Mouse (Mus musculus) heart, adult 11 months (tissue): ENCODE measurements around the gene Prokr2.

Source experiments
- DNase-seq: peaks from one replicate; pipeline ENCODE4 v3.0.0; 2022

The Prokr2 gene

GRCm38 (mm10) chr2:132385194-132385838, at the start of gene Prokr2:
TSS of gene Prokr2 (minus strand) at chr2:132385447.
- DNase-seq = peak; percentile 84

- peak; percentile 72 for DNase-seq
Observed at GRCm38 (mm10) chr2:132427160-132427941, 42.1 kb upstream of the Prokr2 start.

- DNase-seq = peak; percentile 7
Observed at GRCm38 (mm10) chr2:132425576-132425975, 40.3 kb upstream of the Prokr2 start.

GRCm38 (mm10) chr2:132423411-132424047, 38.3 kb upstream of the Prokr2 start:
- peak; percentile 66 for DNase-seq

- peak; percentile 21 for DNase-seq
Observed at GRCm38 (mm10) chr2:132422846-132423245, 37.6 kb upstream of the Prokr2 start.

GRCm38 (mm10) chr2:132418414-132418813, 33.2 kb upstream of the Prokr2 start:
- DNase-seq = peak; percentile 37

- DNase-seq = peak; percentile 42
Observed at GRCm38 (mm10) chr2:132410126-132410525, 24.9 kb upstream of the Prokr2 start.

- peak; percentile 51 for DNase-seq
Observed at GRCm38 (mm10) chr2:132398136-132398535, 12.9 kb upstream of the Prokr2 start.

- DNase-seq = no peak
Observed at GRCm38 (mm10) chr2:132395753-132396152, 10.5 kb upstream of the Prokr2 start.

- DNase-seq = peak; percentile 29
Observed at GRCm38 (mm10) chr2:132390607-132391160, 5.4 kb upstream of the Prokr2 start.

GRCm38 (mm10) chr2:132389562-132389961, 4.3 kb upstream of the Prokr2 start:
- DNase-seq = peak; percentile 31

- DNase-seq = peak; percentile 77
Observed at GRCm38 (mm10) chr2:132384511-132385193, 595 bp downstream of the Prokr2 start.

- no peak for DNase-seq
Observed at GRCm38 (mm10) chr2:132382308-132382707, 2.9 kb downstream of the Prokr2 start.

- no peak for DNase-seq
Observed at GRCm38 (mm10) chr2:132379690-132380089, 5.6 kb downstream of the Prokr2 start.

- peak; percentile 64 for DNase-seq
Observed at GRCm38 (mm10) chr2:132378602-132379150, 6.6 kb downstream of the Prokr2 start.

GRCm38 (mm10) chr2:132377436-132377835, 7.8 kb downstream of the Prokr2 start:
- peak; percentile 79 for DNase-seq

GRCm38 (mm10) chr2:132375721-132376120, 9.5 kb downstream of the Prokr2 start:
- DNase-seq = peak; percentile 55

GRCm38 (mm10) chr2:132375135-132375534, 10.1 kb downstream of the Prokr2 start:
- no peak for DNase-seq

- peak; percentile 57 for DNase-seq
Observed at GRCm38 (mm10) chr2:132373748-132374147, 11.5 kb downstream of the Prokr2 start.

- peak; percentile 84 for DNase-seq
Observed at GRCm38 (mm10) chr2:132368433-132368832, 16.8 kb downstream of the Prokr2 start.

- no peak for DNase-seq
Observed at GRCm38 (mm10) chr2:132343846-132344245, 41.4 kb downstream of the Prokr2 start.

- DNase-seq = no peak
Observed at GRCm38 (mm10) chr2:132341293-132341692, 44.0 kb downstream of the Prokr2 start.
